8 mouse cellular contexts compared by ENCODE assay signal in genomic region chr13:49682233-49682846, GRCm38 (mm10). TPM values are rescaled to one million over a fixed set of nuclear protein-coding genes. Genes with fewer than 3 reads are reported as not detected.
A peak's percentile ranks its signal among the peaks of the same experiment; 100 is the strongest.
DNase-seq lines count a peak whose midpoint lies in the region; ATAC-seq and TF ChIP-seq lines count a peak whose summit lies in the region.

No protein-coding gene starts in this region.

- TF ChIP-seq CTCF in testis, adult 2 months (IDR thresholded peaks at IDR 0.05; ENCODE audit: control insufficient read depth, insufficient read depth, insufficient replicate concordance, low read depth, low read length), result no peak

- no peaks in the 10 kb centered on the region for H3K9me3 ChIP-seq in intestine, embryonic 15.5 days
- H3K9me3 ChIP-seq in midbrain, embryonic 13.5 days, result no peaks in the 10 kb centered on the region

- H3K36me3 ChIP-seq in testis, adult 2 months (ENCODE audit: control insufficient read depth, insufficient read depth, low read length), result no peaks in the 10 kb centered on the region
- no peaks in the 10 kb centered on the region for H3K36me3 ChIP-seq in intestine, embryonic 15.5 days
- H3K36me3 ChIP-seq in midbrain, embryonic 13.5 days, result peaks cover 18% of the 10 kb centered on the region

- no peaks in the 10 kb centered on the region for H3K4me1 ChIP-seq in testis, adult 2 months (ENCODE audit: control insufficient read depth, insufficient read depth, low read length)
- peaks cover 7% of the 10 kb centered on the region; the same call in 1 of the 2 replicates for H3K4me1 ChIP-seq in intestine, embryonic 15.5 days (replicated peaks)
- H3K4me1 ChIP-seq in midbrain, embryonic 13.5 days (replicated peaks), result peaks cover 29% of the 10 kb centered on the region

- H3K27ac ChIP-seq in testis, adult 2 months (ENCODE audit: control insufficient read depth, insufficient read depth, low read depth, low read length), result 0 out of 2 replicates have a peak overlapping the region, but pooled peaks have one; percentile 5
- H3K27ac ChIP-seq in intestine, embryonic 15.5 days, result peak overlapping the region; percentile 79
- peak overlapping the region; percentile 61; the same call in 1 of the 2 replicates for H3K27ac ChIP-seq in midbrain, embryonic 13.5 days

- peak; percentile 54 for ATAC-seq in intestine, embryonic 15.5 days
- no peak for ATAC-seq in midbrain, embryonic 13.5 days

- H3K4me3 ChIP-seq in testis, adult 2 months (ENCODE audit: control insufficient read depth, low read depth, low read length), result peak overlapping the region; percentile 85
- H3K4me3 ChIP-seq in intestine, embryonic 15.5 days (replicated peaks), result peak overlapping the region; percentile 81
- peak overlapping the region; percentile 83 for H3K4me3 ChIP-seq in midbrain, embryonic 13.5 days (replicated peaks)

- no peaks in the 10 kb centered on the region for H3K27me3 ChIP-seq in testis, adult 2 months (ENCODE audit: control insufficient read depth, insufficient read depth, low read length)
- H3K27me3 ChIP-seq in intestine, embryonic 15.5 days (replicated peaks), result no peaks in the 10 kb centered on the region
- H3K27me3 ChIP-seq in midbrain, embryonic 13.5 days, result no peaks in the 10 kb centered on the region

- under 1% methylated on average over 20 of the region's 20 CpGs for WGBS in intestine, embryonic 15.5 days
- under 1% methylated on average over 20 of the region's 20 CpGs for whole genome bisulfite sequencing in midbrain, embryonic 13.5 days

- H3K9ac ChIP-seq in intestine, embryonic 15.5 days, result peak overlapping the region; percentile 80
- H3K9ac ChIP-seq in midbrain, embryonic 13.5 days (replicated peaks), result peak overlapping the region; percentile 83

- no peak for TF ChIP-seq POLR2A in testis, adult 2 months (IDR thresholded peaks at IDR 0.05; ENCODE audit: control insufficient read depth, low read depth, low read length)

- DNase-seq in adrenal gland, postnatal 14 days, result peak; percentile 15
- DNase-seq in adrenal gland, postnatal 4 days (ENCODE audit: low spot score in 2 of 2), result no peak
- no peak for DNase-seq in testis, postnatal 14 days (ENCODE audit: low spot score)
- no peak for DNase-seq in left cerebral cortex, adult 8-10 months (ENCODE audit: low spot score in 2 of 2)
- no peak for DNase-seq in left cerebral cortex, adult 9 months (ENCODE audit: low spot score in 2 of 2)

- peak overlapping the region; percentile 69 for H3K4me2 ChIP-seq in intestine, embryonic 15.5 days (replicated peaks)
- peak overlapping the region; percentile 91 for H3K4me2 ChIP-seq in midbrain, embryonic 13.5 days (replicated peaks)

RNA-seq across cellular contexts. Expression of gene Iars, which starts 0.4 kb away (rescaled TPM):
- total RNA-seq in adrenal gland, postnatal 14 days (2021), result 74.4 and 80.8 TPM in 2 replicates
- total RNA-seq in adrenal gland, postnatal 4 days (2021), result 10 to 100 TPM; 65.1 to 82.4 TPM
- 15.3 and 16.7 TPM in 2 replicates for polyA plus RNA-seq in testis, adult 2 months (2012; rRNA removed)
- 82.1 and 82.9 TPM in 2 replicates for polyA plus RNA-seq in intestine, embryonic 15.5 days (2015; fragmentation: Nextera tagmentation; extraction: Ambion mirVana)
- polyA plus RNA-seq in midbrain, embryonic 13.5 days (2015; fragmentation: Nextera tagmentation; extraction: Ambion mirVana), result 57.7 and 61.0 TPM in 2 replicates
- total RNA-seq in left cerebral cortex, adult 8-10 months (2022), result 10 to 100 TPM; 51.0 to 76.0 (median 64.3) TPM

RNA-seq across cellular contexts. Expression of gene Nol8, which starts 29.5 kb away (rescaled TPM):
- 23.6 and 25.0 TPM in 2 replicates for total RNA-seq in adrenal gland, postnatal 14 days (2021)
- 10 to 100 TPM; 16.4 to 18.6 TPM for total RNA-seq in adrenal gland, postnatal 4 days (2021)
- 18.1 and 23.3 TPM in 2 replicates for polyA plus RNA-seq in testis, adult 2 months (2012; rRNA removed)
- polyA plus RNA-seq in intestine, embryonic 15.5 days (2015; fragmentation: Nextera tagmentation; extraction: Ambion mirVana), result 14.4 and 17.1 TPM in 2 replicates
- polyA plus RNA-seq in midbrain, embryonic 13.5 days (2015; fragmentation: Nextera tagmentation; extraction: Ambion mirVana), result 20.5 and 23.0 TPM in 2 replicates
- total RNA-seq in left cerebral cortex, adult 8-10 months (2022), result 10 to 100 TPM; 21.7 to 25.9 (median 24.8) TPM

RNA-seq across cellular contexts. Expression of gene Cenpp, which starts 29.8 kb away (rescaled TPM):
- total RNA-seq in adrenal gland, postnatal 14 days (2021), result 5.0 and 5.9 TPM in 2 replicates
- 1 to 10 TPM; 8.8 to 9.8 TPM for total RNA-seq in adrenal gland, postnatal 4 days (2021)
- 9.4 and 11.2 TPM in 2 replicates for polyA plus RNA-seq in testis, adult 2 months (2012; rRNA removed)
- 21.2 and 24.7 TPM in 2 replicates for polyA plus RNA-seq in intestine, embryonic 15.5 days (2015; fragmentation: Nextera tagmentation; extraction: Ambion mirVana)
- 12.7 and 13.7 TPM in 2 replicates for polyA plus RNA-seq in midbrain, embryonic 13.5 days (2015; fragmentation: Nextera tagmentation; extraction: Ambion mirVana)
- 1 to 10 TPM; 1.1 to 1.5 (median 1.3) TPM for total RNA-seq in left cerebral cortex, adult 8-10 months (2022)

Comparison
In these comparisons a context has a peak if more than half of its experiments do, and no peak if none do; other contexts are left out.
1. H3K27ac ChIP-seq: peak in every context shown above with its lines; median percentile 79 in intestine, embryonic 15.5 days; 61 in midbrain, embryonic 13.5 days; 5 in testis, adult 2 months.